Mouse (Mus musculus) thymus, adult 2 months (tissue): ENCODE results near the gene Tnfrsf13c.

ENCODE experiments used
- CTCF ChIP-seq: fragments of 200-500 bp; IDR thresholded peaks from 2 replicates; pipeline ENCODE4 v1.5.1; 2012; ENCODE audit warnings: mild to moderate bottlenecking, control low read depth, low read length, moderate library complexity, borderline replicate concordance; ENCODE audit not compliant: control insufficient read depth, poor library complexity, insufficient read depth; ENCODE audit errors: extremely low read depth
- POLR2A ChIP-seq: fragments of 200-500 bp; IDR thresholded peaks from 2 replicates; pipeline ENCODE4 v1.6.1; 2012; ENCODE audit warnings: mild to moderate bottlenecking, low read length, control low read depth, moderate library complexity; ENCODE audit not compliant: control insufficient read depth, poor library complexity, insufficient read depth; ENCODE audit errors: extremely low read depth

DNA sequence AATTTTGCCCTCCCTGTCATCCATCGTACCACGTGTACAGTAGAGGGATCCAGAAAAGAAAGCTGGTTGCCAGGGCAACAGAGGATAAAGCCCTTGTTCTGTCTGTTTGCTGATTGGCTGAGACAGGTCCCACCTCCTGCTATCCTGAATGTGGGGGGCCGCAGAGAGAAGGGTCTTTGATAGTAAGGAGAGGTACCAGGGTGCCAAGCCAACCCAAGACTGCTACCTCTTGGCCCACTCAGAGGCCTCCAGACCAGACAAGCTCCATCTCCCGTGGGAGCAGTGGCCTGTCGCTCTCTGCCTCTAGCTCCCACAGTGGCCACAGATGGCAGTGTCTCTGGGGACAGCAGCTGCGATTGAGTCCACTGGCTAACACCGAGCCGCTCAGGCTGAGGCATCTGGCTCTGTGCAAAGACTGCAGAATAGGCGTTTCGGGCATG lies 31.8 kb upstream of the Tnfrsf13c start:
- TF ChIP-seq POLR2A (no peak), CTCF (no peak)
